Mouse (Mus musculus) liver, embryonic 14.5 days (tissue): Measurements from ENCODE around the gene Vat1. TPM values are rescaled to one million over a fixed set of nuclear protein-coding genes. Genes with fewer than 3 reads are reported as not detected.

Experiments
- ATAC-seq: fragments of 200-750 bp; cut with Nextera tagmentation; 2 replicates; pipeline ENCODE4 v1.8.0; 2017; ENCODE audit warnings: moderate number of reproducible peaks, mild to moderate bottlenecking, moderate library complexity; ENCODE audit not compliant: insufficient read depth
- DNase-seq, 3 experiments: peaks; one replicate each; pipeline ENCODE4 v3.0.0-alpha.2; 2012 to 2013; ENCODE audit warnings: low read depth in 3 of 3, low spot score in 3 of 3
- H3K27ac ChIP-seq: fragments of 300-500 bp; sonication (generic); 2 replicates; pipeline ENCODE4 v1.5.1; 2014; ENCODE audit warnings: moderate library complexity, mild to moderate bottlenecking, control low read depth, inconsistent platforms
- H3K27me3 ChIP-seq: fragments of 300-500 bp; sonication (generic); 2 replicates; pipeline ENCODE4 v1.6.1; 2014; ENCODE audit warnings: mild to moderate bottlenecking, low read length, moderate library complexity; ENCODE audit not compliant: control insufficient read depth, insufficient read depth
- H3K36me3 ChIP-seq: fragments of 300-500 bp; sonication (generic); replicated peaks from 2 replicates; pipeline ENCODE4 v1.6.1; 2014; ENCODE audit warnings: low read depth; ENCODE audit not compliant: control insufficient read depth, insufficient read depth
- H3K4me1 ChIP-seq, 2 experiments: fragments of 200-500 bp in 1 of 2; fragments of 300-500 bp in 1 of 2; sonication (generic) in 1 of 2; replicated peaks; 2 replicates each; pipeline ENCODE4 v1.6.1; 2012 to 2014; ENCODE audit warnings: antibody characterized with exemption in 1 of 2, inconsistent platforms in 1 of 2, low read length in 1 of 2; ENCODE audit not compliant: control insufficient read depth in 2 of 2, insufficient read depth in 2 of 2
- H3K4me2 ChIP-seq: fragments of 300-500 bp; sonication (generic); 2 replicates; pipeline ENCODE4 v1.6.1; 2014; ENCODE audit warnings: low read depth, mild to moderate bottlenecking, control low read depth, moderate library complexity
- H3K4me3 ChIP-seq, 2 experiments: fragments of 200-500 bp in 1 of 2; fragments of 300-500 bp in 1 of 2; sonication (generic) in 1 of 2; 2 replicates each; pipeline ENCODE4 v1.5.1; 2012 to 2014; ENCODE audit warnings: low read depth in 2 of 2, low read length in 2 of 2, mild to moderate bottlenecking in 2 of 2, control low read depth in 1 of 2, inconsistent platforms in 1 of 2, moderate library complexity in 1 of 2; ENCODE audit not compliant: insufficient read depth in 1 of 2
- H3K9ac ChIP-seq: fragments of 300-500 bp; sonication (generic); replicated peaks from 2 replicates; pipeline ENCODE4 v1.6.1; 2014; ENCODE audit warnings: mild to moderate bottlenecking, control low read depth, moderate library complexity
- H3K9me3 ChIP-seq: fragments of 300-500 bp; sonication (generic); 2 replicates; pipeline ENCODE4 v1.6.1; 2016; ENCODE audit warnings: low read length, mixed read lengths; ENCODE audit not compliant: control insufficient read depth
- CTCF ChIP-seq: IDR thresholded peaks from 2 replicates; pipeline ENCODE4 v1.5.1; 2016; ENCODE audit warnings: antibody characterized with exemption, low read depth, control low read depth
- EP300 ChIP-seq: IDR thresholded peaks from 2 replicates; pipeline ENCODE4 v1.6.1; 2016; ENCODE audit warnings: antibody characterized with exemption, low read depth
- WGBS: fragments of 180-500 bp; shearing (Covaris S2); extraction: QIAGEN DNeasy Blood & Tissue Kit; methylation state at CpG from one replicate; pipeline ENCODE4 v1.1.7; 2014; ENCODE audit not compliant: insufficient replicate concordance; 5-methylcytosine and 5-hydroxymethylcytosine counted together
- polyA plus RNA-seq, 2 experiments: library from polyadenylated mRNA; depleted of rRNA in 1 of 2; stranded (reverse) in 1 of 2; unstranded in 1 of 2; fragments of >200 nt; fragmentation: Nextera tagmentation in 1 of 2; extraction: Ambion mirVana in 1 of 2; gene quantifications; 2 replicates each; pipeline versions ENCODE4 v1.2.1 to v1.2.3; 2012 to 2014

Vat1 gene
- polyA plus RNA-seq, 2 experiments, result 6.8 to 9.1 TPM

DNA sequence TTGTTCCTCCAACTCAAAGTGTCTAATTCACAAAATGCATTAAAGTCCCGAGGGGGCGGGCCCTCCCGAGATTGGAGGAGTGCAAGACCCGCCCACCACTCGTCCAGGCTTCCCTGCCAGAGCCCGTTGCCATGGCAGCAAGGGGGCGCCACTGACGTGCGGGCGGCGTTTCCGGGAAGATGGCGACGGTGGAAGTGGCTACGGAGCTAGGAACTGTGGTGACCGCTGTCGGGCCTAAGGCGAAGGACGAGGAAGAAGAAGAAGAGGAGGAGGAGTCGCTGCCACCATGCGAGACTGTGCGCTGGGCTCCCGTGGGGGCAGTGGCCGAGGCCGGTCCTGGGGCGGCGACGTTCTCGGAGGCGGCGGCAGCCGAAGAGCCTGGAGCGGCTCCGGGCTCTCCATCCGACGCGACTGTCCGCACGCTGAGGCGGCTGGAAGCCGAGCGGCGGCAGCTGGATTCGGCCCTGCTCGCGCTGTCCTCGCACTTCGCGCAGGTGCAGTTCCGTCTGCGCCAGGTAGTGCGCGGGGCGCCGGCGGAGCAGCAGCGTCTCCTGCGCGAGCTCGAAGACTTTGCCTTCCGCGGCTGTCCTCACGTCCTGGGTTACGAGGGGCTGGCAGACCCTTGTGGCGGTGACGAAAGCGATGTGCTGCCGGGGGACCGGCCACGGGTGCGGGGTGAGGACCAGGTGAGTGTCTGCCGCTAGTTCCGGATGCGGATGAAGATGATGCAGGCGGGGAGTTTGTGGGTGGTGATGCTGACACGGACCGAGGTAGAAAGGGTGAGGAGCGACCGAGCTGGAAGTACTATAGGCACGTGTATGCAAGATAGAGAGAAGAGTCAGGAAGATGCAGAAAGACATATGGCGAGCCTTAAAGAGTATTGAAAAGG lies 40.9 kb downstream of the Vat1 start, which contains the start of the genes Rundc1 and Ptges3l:
Gene Rundc1, plus strand, starts transcription at position 161 of the 889 bp plus-strand sequence.
Gene Ptges3l, minus strand, starts transcription at position 409 of the 889 bp plus-strand sequence.
- Histone ChIP-seq H3K9ac (peak within 1 kb of the TSS; percentile 82), H3K4me3 (peak within 1 kb of the TSS; percentile 79 to 98), H3K36me3 (peaks cover 1% of the 10 kb centered on the region), H3K27me3 (no peaks in the 10 kb centered on the region), H3K4me2 (peak within 1 kb of the TSS; percentile 99), H3K4me1 (peaks cover 11 to 15% of the 10 kb centered on the region in 2 experiments), H3K9me3 (no peaks in the 10 kb centered on the region), H3K27ac (peak within 1 kb of the TSS; percentile 39)
- ATAC-seq, result peak; percentile 89
- under 1% methylated on average over 81 of the region's 81 CpGs for WGBS
- peak; percentile 89 to 92 (median 90) for DNase-seq
- peak; percentile 81 for TF ChIP-seq CTCF
- TF ChIP-seq EP300, result no peak

DNA sequence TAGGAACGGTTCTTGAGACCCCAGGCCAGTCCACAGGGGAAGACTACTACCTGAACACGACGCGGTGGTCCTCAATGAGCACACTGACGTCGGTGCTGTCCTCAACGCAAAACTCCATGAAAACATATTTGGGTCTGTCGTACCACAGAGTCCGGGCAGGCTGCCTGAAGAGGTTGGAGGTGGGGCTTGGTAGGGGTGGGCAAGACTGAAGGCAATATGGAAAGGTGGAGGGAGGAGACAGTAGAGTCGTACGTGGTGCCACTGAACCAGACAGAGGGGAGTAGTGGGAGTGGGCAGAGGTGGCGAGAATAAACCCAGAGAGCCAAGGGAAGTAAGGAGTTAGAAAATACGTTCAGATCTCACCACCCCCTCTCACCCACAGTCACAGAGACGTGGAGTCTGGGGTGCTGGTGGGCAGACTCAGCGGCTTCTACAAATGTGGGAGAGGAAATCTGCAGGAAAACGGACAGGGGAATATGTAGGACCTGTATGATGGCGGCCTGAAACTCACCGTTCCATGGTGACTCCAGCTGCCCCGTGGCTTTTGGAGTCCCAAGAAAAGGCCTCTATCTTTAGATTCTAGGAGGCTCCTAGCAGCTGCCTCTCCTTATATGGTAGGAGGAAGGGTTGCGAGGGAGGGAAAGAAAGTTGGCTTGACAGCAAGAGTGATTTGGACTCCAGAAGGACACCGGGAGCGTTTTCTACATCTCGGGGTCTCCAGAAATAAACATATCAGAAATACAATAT lies 41.8 kb downstream of the Vat1 start, which contains the start of gene Gm27029:
Gene Gm27029, minus strand, starts transcription at position 692 of the 747 bp plus-strand sequence.
- H3K36me3 ChIP-seq, result no peaks in the 10 kb centered on the region
- WGBS, result 9% methylated on average over 23 of the region's 23 CpGs
- peak within 1 kb of the TSS; percentile 82 for H3K9ac ChIP-seq
- H3K4me1 ChIP-seq, result peaks cover 11 to 15% of the 10 kb centered on the region in 2 experiments
- peak within 1 kb of the TSS; percentile 99 for H3K4me2 ChIP-seq
- ATAC-seq (no peak), DNase-seq (no peak)
- peak within 1 kb of the TSS; percentile 79 to 98 for H3K4me3 ChIP-seq
- H3K9me3 ChIP-seq, result no peaks in the 10 kb centered on the region
- no peaks in the 10 kb centered on the region for H3K27me3 ChIP-seq
- H3K27ac ChIP-seq, result peak within 1 kb of the TSS; percentile 39
- TF ChIP-seq EP300, result no peak

DNA sequence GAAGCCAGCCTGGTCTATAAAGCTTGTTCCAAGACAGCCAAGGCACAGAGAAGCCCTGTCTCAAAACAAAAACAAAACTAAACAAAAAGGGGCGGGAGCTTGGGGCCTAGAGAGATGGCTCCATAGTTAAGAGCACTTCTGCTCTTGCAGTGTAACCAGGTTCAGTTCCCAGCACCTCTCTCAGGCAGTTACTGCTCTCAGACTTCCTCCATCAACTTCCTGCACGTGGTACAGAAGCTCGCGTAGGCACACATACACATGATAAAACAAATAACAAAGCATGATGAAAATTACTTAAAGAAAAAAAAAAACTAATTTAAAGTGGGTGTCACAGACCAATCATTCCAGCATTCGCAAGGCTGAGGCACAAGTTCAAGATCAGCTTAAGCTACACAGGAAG lies 45.9 kb downstream of the Vat1 start:
- no peak overlapping the region for H3K9ac ChIP-seq
- no peaks in the 10 kb centered on the region for H3K9me3 ChIP-seq
- DNase-seq, result no peak
- H3K27me3 ChIP-seq, result no peaks in the 10 kb centered on the region
- TF ChIP-seq EP300 (no peak), CTCF (no peak)
- WGBS, result 62% methylated on average over 5 of the region's 5 CpGs
- peaks cover 0 to 12% of the 10 kb centered on the region in 2 experiments; a peak in 3 of 4 replicates for H3K4me1 ChIP-seq
- ATAC-seq, result no peak
- H3K27ac ChIP-seq, result no peak overlapping the region
- H3K36me3 ChIP-seq, result no peaks in the 10 kb centered on the region
- H3K4me3 ChIP-seq, result no peak overlapping the region
- H3K4me2 ChIP-seq, result no peak overlapping the region

DNA sequence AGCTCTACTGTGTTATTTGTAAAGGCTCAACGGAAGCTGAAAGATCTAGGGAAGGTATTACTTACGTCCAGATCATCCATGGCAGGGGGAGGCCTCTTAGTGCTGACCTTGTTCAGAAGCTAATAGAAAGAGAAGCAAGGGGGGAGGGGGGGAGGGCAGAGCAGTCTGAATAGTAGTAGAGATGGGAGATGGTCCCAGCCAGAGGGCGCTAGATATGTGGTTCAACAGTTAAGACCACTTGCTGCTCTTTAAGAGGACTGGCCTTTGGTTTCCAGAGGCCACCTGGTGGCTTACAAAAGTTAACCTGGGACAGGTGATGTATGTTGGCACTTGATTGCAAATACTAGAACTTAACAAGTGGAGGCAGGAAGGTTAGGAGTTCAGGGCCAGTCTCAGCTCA lies 46.4 kb downstream of the Vat1 start:
- Histone ChIP-seq H3K36me3 (no peaks in the 10 kb centered on the region), H3K4me3 (no peak overlapping the region), H3K27ac (no peak overlapping the region), H3K27me3 (no peaks in the 10 kb centered on the region), H3K9ac (no peak overlapping the region), H3K4me1 (peaks cover 0 to 12% of the 10 kb centered on the region in 2 experiments; a peak in 3 of 4 replicates), H3K9me3 (no peaks in the 10 kb centered on the region), H3K4me2 (no peak overlapping the region)
- 38% methylated on average over 3 of the region's 3 CpGs for WGBS
- DNase-seq (no peak), ATAC-seq (no peak)
- TF ChIP-seq EP300, result no peak
- peak; percentile 45 for TF ChIP-seq CTCF
